Mouse (Mus musculus): ENCODE results near the gene Unc5cl. TPM values are rescaled to one million over a fixed set of nuclear protein-coding genes. Genes with fewer than 3 reads are reported as not detected.

Unc5cl gene
- total RNA-seq, 2 experiments from 2014 or later, result 0.98 to 2.0 TPM

GRCm38 (mm10) chr17:48538328-48538727, 83.6 kb downstream of the Unc5cl start:
- DNase-seq (ENCODE audit: low spot score in 2 of 2), result peak; percentile 53 to 60

DNA sequence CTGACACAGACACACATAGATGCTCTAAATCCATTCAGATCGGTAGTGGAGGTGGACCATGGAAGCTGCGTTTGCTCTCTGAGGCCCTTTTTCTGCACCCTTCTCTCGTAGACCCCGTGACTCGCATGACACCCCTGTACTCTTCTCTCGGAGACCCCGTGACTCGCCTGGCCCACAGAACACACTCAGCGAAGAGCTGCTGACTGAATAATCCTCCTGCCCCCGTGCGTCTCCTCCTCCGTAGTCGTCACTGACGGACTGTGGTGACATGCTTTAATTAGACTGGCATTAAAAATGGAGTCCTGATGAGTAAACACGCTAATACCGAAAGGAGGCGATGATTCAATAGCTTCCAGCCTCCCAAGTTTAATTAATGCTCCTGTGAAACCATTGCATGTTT, 84.6 kb downstream of the Unc5cl start:
- no peak for DNase-seq (ENCODE audit: low spot score in 2 of 2)

DNA sequence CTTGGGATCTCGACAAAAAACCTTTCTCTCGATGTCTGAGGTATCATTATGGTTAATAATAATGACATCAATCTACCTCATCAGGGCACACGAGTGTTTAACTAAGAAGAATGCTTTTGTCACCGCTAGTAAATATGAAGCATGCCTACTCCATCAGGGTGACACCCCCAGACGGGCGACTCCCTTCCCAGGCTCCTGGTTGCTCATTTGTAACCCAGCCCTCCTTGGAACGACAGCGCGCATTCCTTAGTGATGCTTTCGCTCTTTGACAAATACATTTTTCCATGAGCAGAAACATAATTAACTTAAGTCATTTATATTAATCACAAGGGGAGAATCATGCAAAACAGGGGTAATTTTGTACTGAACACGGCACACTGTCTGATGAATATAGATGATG, 88.0 kb downstream of the Unc5cl start:
- DNase-seq (ENCODE audit: low spot score in 2 of 2), result no peak

DNA sequence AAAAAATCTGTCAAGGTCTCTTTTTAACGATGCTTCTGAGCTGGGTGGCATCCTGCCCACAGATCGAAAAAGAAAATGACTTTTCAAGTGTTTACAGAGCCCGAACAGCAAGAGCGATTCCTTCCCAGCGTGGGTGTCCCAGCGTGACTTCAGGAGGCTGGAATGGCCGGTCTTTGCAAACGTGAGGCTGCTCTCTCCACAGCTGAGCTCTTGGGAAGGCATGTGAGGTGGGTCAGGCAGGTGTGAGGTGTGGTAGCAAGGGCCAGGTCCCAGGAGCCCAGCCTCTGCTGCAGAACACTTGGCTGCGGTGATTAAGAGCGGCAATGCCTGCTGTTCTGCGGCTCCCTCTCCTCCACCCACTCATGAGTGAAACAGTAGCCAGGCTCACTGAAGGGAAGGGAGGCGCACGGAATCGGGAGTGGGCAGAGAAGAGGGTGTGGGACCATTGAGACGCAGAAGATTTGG, 88.6 kb downstream of the Unc5cl start:
- peak; percentile 44 to 54 for DNase-seq (ENCODE audit: low spot score in 2 of 2)

GRCm38 (mm10) chr17:48544722-48545121, 90.0 kb downstream of the Unc5cl start:
- no peak for DNase-seq (ENCODE audit: low spot score in 2 of 2)

- DNase-seq (ENCODE audit: low spot score in 2 of 2), result peak; percentile 19 to 41
These were observed 90.7 kb downstream of the Unc5cl start for GRCm38 (mm10) chr17:48545223-48545943.

DNA sequence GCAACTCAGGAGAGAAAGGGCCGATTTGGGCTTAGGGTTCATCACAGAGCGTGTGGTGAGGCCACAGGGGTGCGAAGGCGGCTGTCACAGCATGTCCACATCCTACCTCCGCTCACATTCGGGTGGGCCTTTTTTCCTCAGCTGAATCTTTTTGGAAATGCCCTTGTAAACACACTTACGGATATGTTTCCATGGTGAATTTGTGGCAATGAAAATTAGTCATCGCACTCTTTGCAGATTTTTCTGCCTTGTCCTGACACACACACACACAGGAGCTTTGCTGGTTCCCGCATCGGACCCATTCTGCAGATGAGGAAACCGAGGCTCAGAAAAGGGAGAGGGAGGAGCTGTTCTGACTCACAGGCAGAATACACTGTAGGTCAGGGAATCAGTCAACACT, 91.3 kb downstream of the Unc5cl start:
- DNase-seq (ENCODE audit: low spot score in 2 of 2), result no peak

DNA sequence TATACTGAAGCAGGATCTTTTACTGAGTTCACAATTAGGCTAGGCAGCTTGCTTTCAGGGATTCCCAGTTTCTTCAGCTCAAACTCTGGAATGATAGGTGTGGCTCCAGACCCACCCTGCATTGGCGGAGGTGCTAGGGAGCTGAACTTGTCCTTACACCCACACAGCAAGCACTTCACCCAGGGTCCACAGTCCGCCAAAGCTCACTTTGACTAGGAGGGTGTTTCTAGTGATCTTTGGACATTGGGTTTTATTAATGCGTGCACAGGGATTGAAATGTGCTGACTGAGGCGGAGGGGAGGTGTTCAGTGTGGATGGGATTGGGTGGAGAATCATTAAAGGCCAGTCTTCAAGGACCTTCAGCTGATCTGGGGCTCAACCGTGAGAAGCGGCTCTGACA, 93.0 kb downstream of the Unc5cl start:
- DNase-seq (ENCODE audit: low spot score in 2 of 2), result no peak

DNA sequence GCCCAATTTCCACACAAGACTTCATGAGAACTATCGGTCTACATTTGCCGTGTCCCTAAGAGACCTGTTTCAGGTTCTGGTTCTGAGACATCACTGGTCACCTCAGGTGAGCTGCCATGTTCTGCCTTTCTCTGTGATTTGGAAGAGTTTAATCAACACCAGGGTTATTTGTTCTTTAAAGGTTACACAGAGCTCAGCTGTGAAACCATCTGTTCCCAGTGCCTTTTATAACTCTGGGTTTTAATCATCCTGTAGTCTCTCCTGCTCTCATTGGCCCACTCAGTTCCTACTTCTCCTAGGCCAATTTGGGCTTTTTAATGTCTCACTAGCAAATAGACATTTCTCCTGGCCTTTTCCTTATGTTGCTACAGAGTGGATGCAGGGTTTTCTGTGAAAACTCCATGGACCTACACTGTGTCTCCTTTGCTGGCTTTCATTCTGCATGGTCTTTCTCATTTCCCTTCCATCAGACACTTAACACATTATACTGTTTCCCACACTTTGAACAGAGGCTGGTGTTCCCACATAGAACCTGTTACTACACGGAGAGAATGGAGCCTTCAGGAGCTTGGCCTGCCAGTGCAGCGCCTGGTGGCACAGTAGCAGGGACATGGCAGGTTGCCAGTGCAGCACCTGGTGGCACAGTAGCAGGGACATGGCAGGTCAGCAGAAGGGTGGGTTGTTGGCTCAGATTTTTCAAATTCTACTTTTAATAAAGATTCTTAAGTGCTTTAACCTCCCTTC, 97.3 kb downstream of the Unc5cl start:
- DNase-seq (ENCODE audit: low spot score in 2 of 2), result peak in 1 of 2 experiments; percentile 27

DNA sequence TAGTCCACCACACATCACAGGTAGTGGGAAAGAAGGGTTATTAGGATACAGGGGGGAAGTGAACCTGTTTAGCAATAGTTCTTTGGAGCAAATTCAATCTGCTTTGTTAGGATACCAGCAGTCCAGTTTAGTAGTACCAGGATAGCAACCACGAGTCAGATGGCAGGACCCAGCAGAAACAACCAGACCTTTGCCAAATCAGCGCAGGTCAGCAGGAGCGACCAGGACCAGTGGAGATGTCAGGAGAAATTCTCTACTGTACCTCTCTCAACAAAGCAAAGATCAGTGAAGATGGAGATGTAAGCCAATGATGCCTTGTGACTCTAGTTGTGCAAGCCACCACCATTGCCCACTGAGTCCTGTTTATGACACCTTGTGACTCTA, 97.8 kb downstream of the Unc5cl start:
- DNase-seq (ENCODE audit: low spot score in 2 of 2), result no peak

DNA sequence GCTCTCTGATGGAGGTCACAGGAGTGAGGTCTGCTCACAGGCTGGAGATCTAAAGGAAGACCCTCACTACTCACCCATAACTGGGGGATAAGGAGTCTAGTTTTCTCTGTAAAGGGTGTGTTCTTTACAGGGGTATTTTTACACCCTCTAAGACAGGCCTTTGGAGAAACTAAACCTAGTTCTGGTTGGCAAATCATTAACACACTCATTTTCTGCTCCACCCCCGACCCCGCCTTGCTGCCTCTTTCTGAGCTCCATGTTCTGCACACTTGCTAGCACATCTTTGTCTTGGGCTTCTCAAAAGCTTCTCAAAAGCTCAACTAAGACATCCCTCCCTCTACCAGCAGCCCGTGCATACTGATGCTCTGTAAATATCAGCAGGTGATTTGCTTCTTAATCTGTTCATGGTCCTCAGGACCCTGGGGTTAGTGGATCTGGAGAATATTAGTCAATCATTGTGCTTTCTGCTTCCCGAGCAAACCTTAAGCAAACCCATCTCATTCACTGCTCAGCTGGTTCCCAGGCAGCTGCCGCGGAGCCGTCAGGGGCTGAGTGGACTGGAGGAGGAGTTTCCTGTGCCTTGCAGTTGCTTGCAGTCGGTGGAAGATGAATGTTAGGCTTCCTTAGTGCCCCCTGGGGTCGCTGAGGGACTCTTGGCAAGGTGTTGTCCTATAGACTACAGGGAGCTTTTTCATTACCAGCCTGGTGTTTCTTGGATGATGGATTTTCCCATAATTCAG, 101.7 kb downstream of the Unc5cl start:
- no peak for DNase-seq (ENCODE audit: low spot score in 2 of 2)

GRCm38 (mm10) chr17:48557823-48558715, 103.4 kb downstream of the Unc5cl start:
- DNase-seq (ENCODE audit: low spot score in 2 of 2), result peak; percentile 24 to 32

GRCm38 (mm10) chr17:48564931-48565330, 110.2 kb downstream of the Unc5cl start:
- DNase-seq (ENCODE audit: low spot score in 2 of 2), result no peak

DNA sequence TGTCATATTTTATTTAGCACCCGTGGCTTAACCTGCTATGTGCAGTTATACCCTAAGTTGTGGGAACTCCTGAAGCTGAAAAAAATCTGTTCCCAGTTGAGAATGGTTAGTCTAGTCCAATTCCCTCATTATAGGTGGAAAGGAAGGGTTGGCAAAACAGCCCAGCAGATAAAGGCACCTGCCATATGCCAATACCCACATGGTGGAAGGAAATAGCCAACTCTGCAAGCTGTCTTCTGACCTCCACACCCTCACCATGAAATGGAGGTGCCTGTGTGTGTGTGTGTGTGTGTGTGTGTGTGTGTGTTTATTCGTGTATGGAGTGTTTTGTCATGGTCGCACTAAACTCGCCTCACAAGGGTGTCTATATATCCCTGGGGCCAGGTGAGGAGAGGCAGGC, 115.0 kb downstream of the Unc5cl start:
- no peak for DNase-seq (ENCODE audit: low spot score in 2 of 2)

- no peak for DNase-seq (ENCODE audit: low spot score in 2 of 2)
These were observed 126.5 kb downstream of the Unc5cl start for GRCm38 (mm10) chr17:48581153-48581552.

GRCm38 (mm10) chr17:48582486-48582990, 127.8 kb downstream of the Unc5cl start:
- DNase-seq (ENCODE audit: low spot score in 2 of 2), result no peak

- no peak for DNase-seq (ENCODE audit: low spot score in 2 of 2)
These were observed 128.7 kb downstream of the Unc5cl start for GRCm38 (mm10) chr17:48583401-48583800.

GRCm38 (mm10) chr17:48585902-48586359, 131.2 kb downstream of the Unc5cl start:
- DNase-seq (ENCODE audit: low spot score in 2 of 2), result no peak

GRCm38 (mm10) chr17:48588674-48589073, 134.0 kb downstream of the Unc5cl start:
- DNase-seq (ENCODE audit: low spot score in 2 of 2), result no peak

All from layer of hippocampus, postnatal 10 days (tissue).